Mouse (Mus musculus): ENCODE measurements at regions not wholly inside any gene's neighbourhood (a gene's known extent, or its start where the extent isn't known, plus 50 kb on each side); places are given as distances from the start of the nearest gene placed in this dataset.

DNA sequence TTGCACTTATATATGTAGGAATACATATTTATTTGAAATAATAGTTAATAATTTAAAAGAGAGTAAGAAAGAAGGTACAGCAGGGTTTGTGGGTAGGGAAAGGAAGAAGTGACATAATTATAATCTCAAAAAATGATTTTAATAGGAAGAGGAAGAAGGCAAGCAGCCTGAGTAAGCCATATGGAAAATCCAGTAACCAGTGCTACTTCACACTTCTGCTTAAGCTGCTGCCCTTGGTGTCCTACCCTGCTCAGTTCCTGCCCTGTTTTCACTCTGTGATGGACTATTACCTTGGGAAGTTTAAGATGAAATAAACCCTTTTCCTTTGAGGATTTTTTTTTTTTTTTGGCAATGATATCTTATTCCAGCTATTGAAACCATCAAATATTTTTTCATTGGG is 537.5 kb upstream of the Zeb2 start:
- no peak for DNase-seq (ENCODE audit: low read depth in 1 of 2, low spot score in 2 of 2)

DNA sequence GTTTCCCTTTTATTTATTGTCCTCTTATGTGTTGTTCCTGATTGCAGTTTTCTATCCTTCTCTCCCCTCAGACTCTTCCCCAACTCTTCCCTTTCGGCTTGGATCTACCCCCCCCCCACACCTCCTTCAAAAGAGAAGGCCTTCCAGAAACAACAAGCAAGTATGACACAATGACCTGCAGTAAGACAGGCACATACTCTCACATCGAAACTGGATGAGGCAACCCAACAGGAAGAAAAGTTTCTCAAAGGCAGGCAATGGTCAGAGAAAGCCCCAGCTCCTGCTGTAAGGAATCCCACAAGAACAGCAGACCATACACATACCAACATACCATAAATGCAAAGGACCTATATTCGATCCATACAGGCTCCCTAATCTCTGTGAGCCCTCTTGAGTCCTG is 535.8 kb upstream of the Zeb2 start:
- DNase-seq (ENCODE audit: low read depth in 1 of 2, low spot score in 2 of 2) = no peak

DNA sequence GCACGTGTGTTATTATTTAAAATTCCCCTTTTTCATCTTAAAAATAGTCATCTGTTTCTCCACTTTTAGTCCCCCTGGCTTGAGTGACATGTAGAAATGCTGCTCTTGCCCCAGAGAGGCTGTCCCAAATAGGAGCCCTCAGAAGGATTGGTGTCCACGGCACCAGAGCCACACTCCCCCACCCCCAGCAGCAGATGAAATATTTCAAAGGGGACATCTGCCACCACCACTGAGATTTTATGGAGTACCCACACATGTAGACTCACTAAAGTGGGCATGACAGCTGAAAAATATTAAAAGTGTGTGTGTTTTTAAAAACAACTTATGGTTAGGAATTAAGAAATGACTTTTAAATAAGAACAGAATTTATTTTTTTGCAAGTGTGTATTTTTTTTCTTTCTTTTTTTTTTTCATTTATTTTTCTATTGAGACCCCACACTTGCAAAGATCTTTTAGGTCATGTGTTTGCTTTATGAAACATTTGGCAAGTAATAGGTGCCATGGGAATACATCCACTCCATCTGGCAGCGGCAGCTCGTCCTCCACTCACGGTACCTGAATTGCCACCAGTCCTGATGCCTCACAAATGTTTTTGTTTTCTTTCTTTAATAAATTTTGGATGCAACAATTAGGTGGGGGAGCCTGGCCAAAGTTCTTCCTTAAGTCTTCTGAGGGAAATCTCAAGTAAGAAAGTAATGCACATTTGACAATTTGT is 533.2 kb upstream of the Zeb2 start:
- DNase-seq (ENCODE audit: low read depth in 1 of 2, low spot score in 2 of 2) = no peak

DNA sequence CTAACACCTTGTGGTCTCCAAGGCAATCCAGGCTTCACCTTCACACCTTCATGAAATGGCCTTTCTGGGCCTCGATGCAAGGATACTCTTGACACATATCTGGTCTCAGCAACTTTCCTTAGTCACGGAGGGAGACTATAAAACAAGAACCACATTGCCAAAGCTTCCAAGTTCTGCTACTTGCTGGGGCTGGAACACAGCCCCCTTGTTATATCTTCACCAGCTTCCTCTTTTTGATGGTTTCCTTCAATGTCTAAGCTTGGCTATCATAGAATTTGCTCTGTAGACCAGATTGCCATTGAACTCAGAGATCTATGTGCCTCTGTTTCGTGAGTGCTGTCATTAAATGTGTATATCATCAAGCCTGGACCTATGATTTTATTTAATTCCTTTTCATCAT is 530.7 kb upstream of the Zeb2 start:
- no peak for DNase-seq (ENCODE audit: low read depth in 1 of 2, low spot score in 2 of 2)

DNA sequence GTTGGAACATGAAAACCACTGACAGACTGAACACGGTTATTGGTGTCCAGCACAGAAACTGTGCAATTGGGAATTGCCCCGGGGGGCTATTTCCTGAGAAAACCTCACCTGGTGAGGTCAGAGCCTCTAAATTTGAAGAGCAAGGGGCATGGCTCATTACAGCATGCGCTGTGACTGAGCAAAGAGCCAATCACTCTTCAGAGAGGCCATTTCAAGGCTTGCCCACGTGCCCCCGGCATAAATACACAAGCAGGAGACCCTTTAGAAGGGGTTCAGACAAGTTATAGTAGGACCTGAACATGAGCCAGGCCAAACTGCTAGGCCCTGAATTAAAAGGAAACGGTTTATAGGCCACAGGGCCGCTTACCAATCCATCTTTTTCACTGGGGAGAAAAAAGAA is 512.9 kb upstream of the Zeb2 start:
- no peak for DNase-seq (ENCODE audit: low read depth in 1 of 2, low spot score in 2 of 2)

DNA sequence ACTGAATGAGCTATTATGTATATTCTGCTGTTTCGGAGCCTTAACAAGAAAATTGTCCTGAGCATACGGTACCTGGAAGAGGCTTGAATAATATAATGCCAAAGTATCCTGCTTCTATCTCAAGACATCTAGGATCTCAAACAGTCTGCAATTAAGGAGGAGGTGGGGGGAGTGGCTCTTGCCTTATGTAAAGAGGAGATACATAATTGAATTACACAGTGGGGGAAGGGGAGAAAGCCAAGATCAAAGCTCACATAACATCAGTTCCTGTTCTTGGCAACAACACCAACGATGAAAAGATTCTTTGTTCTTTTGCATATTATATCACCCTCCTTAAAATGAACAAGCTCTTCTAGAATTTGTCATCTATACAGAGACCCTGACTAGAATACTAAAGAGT is 512.4 kb upstream of the Zeb2 start:
- no peak for DNase-seq (ENCODE audit: low read depth in 1 of 2, low spot score in 2 of 2)

DNA sequence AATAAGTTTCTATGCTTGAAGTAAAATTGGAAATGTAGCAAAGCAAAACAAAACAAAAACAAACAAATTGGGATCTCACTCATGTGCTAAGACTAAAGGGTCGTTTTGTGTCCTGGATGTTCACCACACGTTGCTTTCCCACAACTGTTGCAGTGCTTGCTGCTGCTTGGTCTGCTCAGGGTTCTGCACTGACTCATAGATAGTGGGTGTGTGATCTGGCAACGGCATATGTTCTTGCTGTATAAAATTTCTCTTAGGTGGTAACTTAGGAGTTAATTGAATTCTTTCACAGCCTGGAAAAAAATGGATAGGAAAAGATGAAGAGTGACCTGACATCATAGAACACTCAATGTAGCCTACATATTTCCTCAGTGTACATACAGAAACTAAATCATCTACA is 505.9 kb upstream of the Zeb2 start:
- no peak for DNase-seq (ENCODE audit: low read depth in 1 of 2, low spot score in 2 of 2)

DNA sequence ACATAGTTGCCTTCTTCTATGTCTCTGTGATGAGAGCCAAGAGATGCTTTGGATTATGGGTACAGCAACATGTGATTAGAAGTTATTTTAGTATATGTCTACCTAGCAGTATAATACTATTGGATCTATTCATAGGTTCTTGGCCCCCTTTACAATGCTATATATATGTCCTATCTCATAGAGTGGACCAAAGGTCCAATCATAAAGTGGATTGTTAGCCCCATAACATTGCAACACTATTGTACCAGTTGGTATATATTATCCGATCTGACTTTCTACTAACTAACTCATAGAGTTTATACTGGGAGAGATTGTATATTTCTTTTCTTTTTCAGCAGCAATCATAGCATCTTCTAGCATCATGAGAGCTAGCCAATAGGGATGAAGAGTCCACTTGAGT is 491.7 kb upstream of the Zeb2 start:
- DNase-seq (ENCODE audit: low read depth in 1 of 2, low spot score in 2 of 2) = no peak

DNA sequence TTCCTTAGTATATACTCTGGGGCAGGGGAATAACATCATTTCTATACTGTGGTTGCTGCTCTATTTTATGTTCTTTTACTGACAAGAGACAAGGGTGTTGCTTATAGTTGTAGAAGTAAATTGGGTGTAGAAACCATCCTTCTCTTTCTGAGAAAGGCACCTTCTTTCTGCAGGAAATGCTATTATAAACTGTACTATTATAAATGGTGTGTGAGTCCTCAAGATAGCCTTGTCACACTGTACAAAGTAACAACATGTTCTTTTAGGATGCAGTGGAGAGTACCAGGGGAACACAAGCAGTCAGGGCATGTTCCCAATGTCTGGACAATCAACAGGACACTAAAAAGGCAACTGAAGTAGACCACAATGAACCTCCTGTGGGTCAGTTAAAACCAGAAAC is 490.2 kb upstream of the Zeb2 start:
- no peak for DNase-seq (ENCODE audit: low read depth in 1 of 2, low spot score in 2 of 2)

DNA sequence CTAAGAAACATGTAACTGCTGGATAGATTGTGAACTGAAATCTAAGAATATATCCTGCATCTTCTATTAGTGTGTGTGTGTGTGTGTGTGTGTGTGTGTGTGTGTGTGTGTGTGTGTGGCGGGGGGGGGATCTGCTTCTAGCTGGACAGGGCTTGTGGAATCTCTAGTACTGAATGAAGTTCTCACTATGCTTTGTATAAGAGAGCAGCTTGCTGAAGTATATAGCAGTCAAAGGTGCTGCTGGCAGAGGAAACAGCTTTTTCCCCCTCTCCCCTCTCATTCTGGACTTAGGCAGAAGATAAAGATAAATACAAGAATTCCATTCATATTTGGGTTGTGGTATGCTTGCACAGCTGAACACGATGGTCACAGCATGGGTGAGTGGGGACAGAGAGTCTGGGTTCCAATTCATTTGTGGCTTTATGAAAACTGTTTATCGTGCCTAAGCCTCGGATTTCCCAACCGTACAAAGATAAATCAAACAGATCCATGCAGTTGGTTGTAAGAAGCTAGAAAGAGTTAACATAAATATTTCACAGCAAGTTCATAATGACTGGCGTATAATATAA is 484.2 kb upstream of the Zeb2 start:
- DNase-seq (ENCODE audit: low read depth in 1 of 2, low spot score in 2 of 2) = no peak

DNA sequence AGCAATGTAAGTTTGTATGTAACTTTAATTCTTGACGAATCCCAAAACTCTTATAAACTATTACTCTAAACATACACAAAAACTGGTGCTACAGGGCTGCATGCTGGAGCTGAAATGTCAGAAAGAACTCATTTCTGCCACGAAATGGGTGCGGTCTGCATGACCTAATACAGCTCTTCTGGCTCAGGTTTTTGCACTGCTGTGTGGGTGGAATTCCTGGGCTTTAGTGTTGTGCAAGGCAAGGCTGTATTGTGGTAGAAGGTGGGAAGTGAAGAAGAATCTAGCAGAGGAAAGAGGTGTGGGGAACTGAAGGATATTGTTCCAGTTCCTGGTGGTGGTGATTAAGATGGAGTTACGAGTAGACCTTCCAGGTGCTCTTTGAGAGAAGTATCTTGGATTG is 476.6 kb upstream of the Zeb2 start:
- no peak for DNase-seq (ENCODE audit: low read depth in 1 of 2, low spot score in 2 of 2)

DNA sequence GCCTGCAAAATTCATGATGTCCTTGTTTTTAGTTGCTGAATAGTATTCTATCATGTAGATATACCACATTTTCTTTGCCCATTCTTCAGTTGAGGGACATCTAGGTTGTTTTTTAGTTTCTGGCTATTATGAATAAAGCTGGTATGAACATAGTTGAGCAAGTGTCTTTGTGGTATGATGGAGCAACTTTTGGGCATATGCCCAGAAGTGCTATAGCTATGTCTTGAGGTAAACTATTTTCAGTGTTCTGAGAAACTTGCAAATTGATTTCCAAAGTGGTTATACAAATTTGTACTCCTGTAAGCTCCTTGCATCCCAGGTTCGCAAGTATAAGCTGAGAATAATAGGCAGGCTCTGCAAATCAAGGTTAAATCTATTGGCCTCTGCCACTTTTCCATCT is 473.8 kb upstream of the Zeb2 start:
- no peak for DNase-seq (ENCODE audit: low read depth in 1 of 2, low spot score in 2 of 2)

DNA sequence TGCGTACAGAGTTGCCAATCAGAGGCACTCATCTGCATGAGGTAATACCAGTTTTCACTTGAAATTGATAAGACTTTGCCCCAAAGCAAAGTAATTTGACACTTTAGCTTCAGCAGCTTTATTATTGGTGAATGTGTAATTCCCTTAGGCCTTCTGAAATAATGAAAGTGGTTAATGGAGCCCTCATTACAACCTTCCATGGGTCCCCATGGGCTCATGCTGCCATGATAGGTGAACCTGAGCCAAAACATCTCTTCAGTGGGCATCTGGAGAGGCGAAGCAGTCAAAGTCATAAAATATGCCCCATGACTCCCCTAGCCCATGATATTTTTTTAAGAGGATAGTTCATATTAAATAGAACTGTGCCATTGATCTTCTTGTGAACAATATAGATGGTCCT is 471.1 kb upstream of the Zeb2 start:
- no peak for DNase-seq (ENCODE audit: low read depth in 1 of 2, low spot score in 2 of 2)

DNA sequence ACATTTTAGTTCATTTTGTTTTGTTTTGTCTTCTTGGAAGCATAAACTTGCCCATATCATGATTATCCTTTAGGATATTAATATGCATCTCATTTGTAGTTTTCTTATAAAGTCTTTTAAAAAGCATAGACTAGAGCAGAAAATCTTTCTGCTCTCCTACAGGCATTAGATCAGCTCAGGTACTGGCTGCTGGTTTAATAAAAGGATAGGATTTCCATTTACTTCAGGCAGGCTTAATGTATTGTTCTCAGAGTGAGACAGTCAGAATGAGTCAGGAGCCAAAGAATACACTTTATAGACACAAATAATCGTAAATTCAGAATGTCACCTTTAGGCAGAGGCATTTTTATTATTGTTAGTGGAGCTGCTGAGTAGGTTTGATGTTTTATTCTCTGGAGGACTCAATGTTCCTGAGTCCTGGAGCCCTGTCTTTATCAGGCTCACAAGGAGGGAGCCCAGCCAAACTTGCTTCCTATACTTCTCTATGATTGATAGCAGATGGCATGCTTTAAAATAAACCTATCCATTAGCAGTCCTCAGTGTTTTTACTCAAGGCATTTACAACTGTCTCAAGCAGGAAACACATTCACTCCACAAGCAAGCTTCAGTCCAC is 469.5 kb upstream of the Zeb2 start:
- no peak for DNase-seq (ENCODE audit: low read depth in 1 of 2, low spot score in 2 of 2)

DNA sequence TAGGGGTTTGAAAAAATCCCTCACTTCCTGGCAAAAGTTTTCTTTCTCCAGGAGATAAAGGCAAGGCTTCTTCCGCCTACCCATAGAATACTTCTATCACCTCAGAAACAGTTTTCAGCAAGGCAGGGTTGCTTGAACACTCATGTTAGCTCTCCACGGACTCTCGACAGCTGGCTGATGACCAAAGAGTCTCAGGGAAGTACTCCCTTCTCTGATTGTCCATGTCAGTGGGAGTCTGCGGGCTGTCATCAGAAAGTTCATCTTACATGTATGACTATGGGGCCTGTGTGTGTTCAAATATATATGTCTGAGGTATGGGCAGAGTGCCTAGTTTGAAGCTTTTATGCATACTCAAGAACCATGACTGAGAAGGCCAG is 464.3 kb upstream of the Zeb2 start:
- DNase-seq (ENCODE audit: low read depth in 1 of 2, low spot score in 2 of 2) = no peak

DNA sequence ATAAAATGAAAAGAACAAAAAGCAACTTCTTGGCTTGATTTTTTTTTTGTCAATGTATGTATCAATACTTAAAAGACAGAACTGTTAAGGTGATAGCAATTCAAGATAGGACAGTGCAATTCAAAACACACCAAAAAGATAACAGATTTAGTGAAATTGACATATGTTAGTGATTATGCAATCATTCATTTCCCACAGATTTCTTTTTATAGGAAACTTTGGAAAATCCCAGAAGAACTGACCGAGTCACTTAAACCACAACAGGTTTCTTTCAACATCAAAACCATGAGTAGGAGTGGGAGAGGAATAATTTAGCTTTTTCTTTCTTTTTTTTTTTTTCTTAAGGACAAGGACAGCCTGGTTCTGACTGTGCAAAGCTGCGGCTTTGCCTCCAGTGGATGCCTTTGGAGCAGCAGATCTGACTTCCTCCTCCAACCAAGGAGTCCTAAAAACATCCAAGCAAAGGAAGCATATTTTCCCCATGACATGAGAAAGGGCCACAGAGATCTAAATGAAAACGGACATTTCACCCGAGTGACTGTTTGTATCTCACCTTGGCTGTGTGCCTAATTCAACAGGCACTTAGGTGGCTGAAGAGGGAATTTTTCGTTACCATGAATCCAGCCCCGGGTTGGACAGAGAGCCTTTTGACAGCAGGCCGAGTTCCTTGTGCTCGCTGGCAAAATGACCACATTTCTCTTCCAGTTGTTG is 463.8 kb upstream of the Zeb2 start:
- no peak for DNase-seq (ENCODE audit: low read depth in 1 of 2, low spot score in 2 of 2)

DNA sequence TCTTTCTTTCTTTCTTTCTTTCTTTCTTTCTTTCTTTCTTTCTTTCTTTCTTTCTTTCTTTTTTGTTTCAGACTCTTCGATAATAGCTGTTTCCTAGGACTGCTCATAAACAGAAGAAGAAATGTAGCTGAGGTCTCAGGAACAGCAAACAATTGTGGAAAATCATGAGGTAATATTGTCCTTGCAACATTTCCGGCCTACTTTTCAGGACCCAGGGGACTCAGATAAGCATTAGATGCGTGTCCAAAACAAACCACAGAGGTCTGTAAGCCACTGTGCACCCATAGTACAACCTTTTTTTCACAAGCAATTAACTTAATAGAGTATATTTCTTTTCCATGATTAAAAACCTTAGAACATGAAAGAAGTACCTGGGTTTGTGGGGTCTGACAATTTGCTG is 455.7 kb upstream of the Zeb2 start:
- no peak for DNase-seq (ENCODE audit: low read depth in 1 of 2, low spot score in 2 of 2)

DNA sequence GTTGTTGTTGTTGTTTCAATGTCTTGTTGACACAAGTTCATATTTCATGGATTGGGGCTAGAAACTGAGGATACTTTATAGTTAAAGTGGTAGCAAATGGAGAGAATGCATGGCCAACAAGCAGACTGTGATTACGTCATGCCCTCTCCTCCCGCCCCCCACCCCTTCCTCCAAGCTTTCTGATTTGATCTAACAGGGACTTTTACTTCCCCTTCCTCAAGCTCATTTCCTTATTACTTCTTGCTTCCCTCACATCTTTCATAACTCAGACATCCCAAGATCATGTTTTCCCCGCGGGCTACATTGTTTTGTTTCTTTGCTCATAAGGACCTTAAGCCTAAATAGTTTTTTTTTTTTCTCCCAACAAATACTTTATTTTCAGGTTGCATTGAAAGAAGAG is 437.5 kb upstream of the Zeb2 start:
- DNase-seq (ENCODE audit: low read depth in 1 of 2, low spot score in 2 of 2) = no peak

DNA sequence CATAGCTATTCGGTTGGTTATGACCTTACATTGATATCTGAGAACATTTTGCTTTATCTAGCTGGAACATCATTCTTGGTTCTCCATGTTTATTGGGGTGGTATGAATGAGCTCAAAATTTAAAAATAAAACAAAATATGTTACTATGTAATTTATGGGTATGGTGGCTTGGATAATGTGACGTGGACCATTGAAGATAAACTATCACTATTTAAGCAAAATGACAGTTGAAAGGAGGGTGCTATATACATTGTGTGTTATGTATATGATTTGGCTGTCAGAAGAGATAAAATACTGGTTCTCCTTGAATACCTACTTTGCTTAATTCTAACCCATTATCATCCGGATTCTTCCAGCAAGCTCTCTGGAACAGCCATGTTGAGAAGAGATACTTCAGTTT is 424.2 kb upstream of the Zeb2 start:
- DNase-seq (ENCODE audit: low read depth in 1 of 2, low spot score in 2 of 2) = no peak

DNA sequence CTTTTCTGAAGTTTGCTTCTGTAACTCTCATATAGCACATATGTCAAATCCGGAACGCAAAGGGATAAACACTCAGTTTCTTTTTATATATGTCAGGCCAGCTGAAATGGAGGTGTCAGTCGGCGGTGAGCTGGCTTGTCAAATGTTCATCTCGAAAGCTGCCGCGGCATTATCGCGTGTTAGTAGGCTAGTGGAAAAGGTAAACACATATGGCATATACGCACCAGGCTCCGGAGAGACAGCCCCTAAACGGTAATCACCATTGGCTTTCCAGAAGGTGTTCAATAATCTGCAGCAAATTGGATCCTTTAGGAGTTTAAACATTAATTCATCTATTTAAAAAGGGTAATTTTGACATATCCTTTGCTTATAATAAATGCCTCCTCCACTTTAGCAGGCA is 421.8 kb upstream of the Zeb2 start:
- no peak for DNase-seq (ENCODE audit: low read depth in 1 of 2, low spot score in 2 of 2)

DNA sequence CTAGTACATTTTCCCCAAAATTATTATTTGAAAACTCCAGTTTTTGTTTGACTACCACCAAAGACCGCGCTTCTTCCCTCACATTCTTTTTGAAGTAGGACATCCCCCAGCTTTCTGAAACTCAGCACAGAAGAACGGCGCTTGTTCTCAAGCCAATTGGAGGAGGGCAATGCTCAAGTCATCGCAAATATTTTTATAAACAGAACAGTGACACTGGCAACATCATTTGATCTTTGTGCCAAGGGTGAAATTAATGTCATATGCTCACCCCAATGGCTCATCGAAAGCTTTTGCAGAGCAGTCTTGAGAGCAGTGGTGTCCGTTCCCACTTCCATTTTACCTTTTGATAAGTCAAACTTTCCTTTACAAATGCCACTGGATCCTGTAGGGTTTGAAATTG is 420.5 kb upstream of the Zeb2 start:
- DNase-seq (ENCODE audit: low read depth in 1 of 2, low spot score in 2 of 2) = no peak

DNA sequence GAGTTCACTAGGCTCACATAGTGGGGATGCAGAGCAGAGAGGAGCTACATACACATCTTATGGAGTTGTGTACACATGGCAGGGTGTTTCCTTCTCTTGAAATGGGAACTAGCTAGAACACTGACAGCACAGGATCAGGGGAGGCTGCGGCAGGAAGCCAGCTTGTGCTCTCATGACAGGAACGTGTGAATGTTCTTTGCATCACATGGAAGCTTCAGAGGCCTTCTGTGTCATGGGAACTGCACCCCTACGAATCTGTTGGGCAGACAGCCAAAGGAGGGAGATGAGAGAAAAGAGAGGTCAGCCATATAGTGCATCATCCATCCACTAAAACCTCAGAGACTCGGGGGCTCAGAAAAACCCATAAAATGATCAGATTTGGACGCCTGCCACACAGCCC is 417.6 kb upstream of the Zeb2 start:
- no peak for DNase-seq (ENCODE audit: low read depth in 1 of 2, low spot score in 2 of 2)

DNA sequence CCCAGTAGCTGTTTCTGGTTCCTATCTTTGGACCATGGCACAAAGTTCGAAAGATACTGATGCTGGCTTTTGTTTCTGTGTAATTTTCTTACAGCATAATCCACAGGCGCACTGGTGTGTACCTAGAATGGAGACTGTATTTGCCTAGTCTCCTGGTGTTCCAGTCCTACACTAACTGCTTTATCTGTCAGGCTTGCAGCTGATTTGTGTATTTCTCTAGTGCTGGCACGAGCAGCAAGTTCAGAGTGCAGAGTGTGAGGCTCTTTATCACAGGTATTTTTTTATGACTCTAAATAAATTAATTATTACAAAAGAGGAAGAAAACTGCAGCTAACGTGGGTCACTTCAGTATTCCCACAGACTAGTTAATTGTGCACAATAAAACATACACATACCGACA is 405.1 kb upstream of the Zeb2 start:
- DNase-seq (ENCODE audit: low read depth in 1 of 2, low spot score in 2 of 2) = no peak
